Mouse (Mus musculus): ENCODE results near the gene Olig2. TPM values are rescaled to one million over a fixed set of nuclear protein-coding genes. Genes with fewer than 3 reads are reported as not detected.
A peak's percentile ranks its signal among the peaks of the same experiment; 100 is the strongest.
"Not testable (repeated sequence)": the region's sequence is repeated elsewhere in the genome, so short reads cannot be mapped to it uniquely, and the experiment has no call there.

The Olig2 gene
- total RNA-seq, 2 experiments from 2014 or later = not detected

- no peak for ATAC-seq (replicated peaks; ENCODE audit: poor library complexity)
These were observed 1.0 kb downstream of the Olig2 start for GRCm38 (mm10) chr16:91226038-91226882.

- ATAC-seq (replicated peaks; ENCODE audit: poor library complexity) = no peak
These were observed 1.9 kb downstream of the Olig2 start for GRCm38 (mm10) chr16:91226883-91227759.

GRCm38 (mm10) chr16:91227760-91228043, 2.4 kb downstream of the Olig2 start:
- ATAC-seq (replicated peaks; ENCODE audit: poor library complexity) = no peak

GRCm38 (mm10) chr16:91228238-91229071, 3.2 kb downstream of the Olig2 start:
- ATAC-seq (replicated peaks; ENCODE audit: poor library complexity) = no peak

- ATAC-seq (replicated peaks; ENCODE audit: poor library complexity) = no peak
These were observed 3.8 kb downstream of the Olig2 start for GRCm38 (mm10) chr16:91229072-91229348.

GRCm38 (mm10) chr16:91229643-91230042, 4.4 kb downstream of the Olig2 start:
- no peak for ATAC-seq (replicated peaks; ENCODE audit: poor library complexity)

GRCm38 (mm10) chr16:91231781-91232469, 6.7 kb downstream of the Olig2 start:
- ATAC-seq (replicated peaks; ENCODE audit: poor library complexity) = no peak

- ATAC-seq (replicated peaks; ENCODE audit: poor library complexity) = peak; percentile 59
These were observed 7.4 kb downstream of the Olig2 start for GRCm38 (mm10) chr16:91232470-91233240.

- 0 out of 2 replicates have a peak, but pooled peaks have one; percentile 35 for ATAC-seq (replicated peaks; ENCODE audit: poor library complexity)
These were observed 8.1 kb downstream of the Olig2 start for GRCm38 (mm10) chr16:91233241-91233944.

GRCm38 (mm10) chr16:91239024-91239423, 13.8 kb downstream of the Olig2 start:
- ATAC-seq (replicated peaks; ENCODE audit: poor library complexity) = no peak

GRCm38 (mm10) chr16:91246292-91246691, 21.0 kb downstream of the Olig2 start:
- no peak for ATAC-seq (replicated peaks; ENCODE audit: poor library complexity)

- ATAC-seq (replicated peaks; ENCODE audit: poor library complexity) = not testable (repeated sequence)
These were observed 30.3 kb downstream of the Olig2 start for GRCm38 (mm10) chr16:91255419-91256164.

- no peak for ATAC-seq (replicated peaks; ENCODE audit: poor library complexity)
These were observed 33.7 kb downstream of the Olig2 start for GRCm38 (mm10) chr16:91258956-91259355.

GRCm38 (mm10) chr16:91260861-91261260, 35.6 kb downstream of the Olig2 start:
- ATAC-seq (replicated peaks; ENCODE audit: poor library complexity) = no peak

- no peak for ATAC-seq (replicated peaks; ENCODE audit: poor library complexity)
These were observed 37.4 kb downstream of the Olig2 start for GRCm38 (mm10) chr16:91262467-91263220.

- no peak for ATAC-seq (replicated peaks; ENCODE audit: poor library complexity)
These were observed 40.7 kb downstream of the Olig2 start for GRCm38 (mm10) chr16:91265972-91266371.

GRCm38 (mm10) chr16:91268724-91269452, 43.6 kb downstream of the Olig2 start:
- no peak for ATAC-seq (replicated peaks; ENCODE audit: poor library complexity)
